Mouse (Mus musculus): ENCODE data around the gene Ccdc27.

DNA sequence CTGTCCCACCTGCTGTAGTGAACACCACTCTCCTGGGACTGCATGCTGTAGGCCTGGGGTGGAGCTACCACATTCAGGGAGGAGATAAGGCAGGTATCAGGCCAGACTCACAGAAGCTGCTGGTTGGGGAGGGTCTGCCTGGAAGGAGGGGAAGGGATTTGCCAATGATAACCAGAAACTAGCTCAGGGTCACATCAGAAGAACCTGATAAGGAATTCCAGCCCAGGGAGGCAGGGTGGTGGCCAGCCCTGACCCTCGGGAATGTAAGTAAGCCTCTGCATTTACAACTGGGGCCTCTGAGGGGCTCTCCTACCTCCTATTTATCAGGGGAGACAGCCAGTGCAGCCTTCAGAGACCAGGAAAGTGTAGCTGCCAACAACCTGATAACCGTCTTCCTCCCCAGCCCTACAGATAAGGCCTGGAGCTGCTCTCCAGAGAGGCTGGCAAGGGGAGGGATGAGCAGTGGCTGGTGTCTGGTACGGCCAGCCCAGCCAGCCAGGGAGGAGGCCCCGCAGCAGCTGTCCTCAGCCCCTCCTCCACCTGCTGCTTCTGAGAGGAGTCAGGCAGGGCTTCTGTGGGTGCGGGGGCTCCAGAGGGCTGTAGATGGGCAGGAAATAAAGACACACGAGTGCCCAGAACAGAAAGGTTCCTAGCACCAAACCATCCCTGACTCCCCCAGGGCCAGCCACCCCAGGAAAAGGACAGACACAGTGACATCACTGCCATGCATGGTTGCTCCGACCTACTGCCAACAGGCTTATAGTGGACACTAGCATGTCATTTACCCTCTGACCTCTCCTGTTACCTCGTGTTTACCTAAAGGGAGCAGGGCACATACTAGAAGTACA, 18.5 kb downstream of the Ccdc27 start:
- TF ChIP-seq CTCF (IDR thresholded peaks at IDR 0.05; ENCODE audit: control insufficient read depth, insufficient read depth, insufficient replicate concordance, low read depth, low read length) (no peak), POLR2A (IDR thresholded peaks at IDR 0.05; ENCODE audit: control insufficient read depth, low read depth, low read length) (no peak)
